Comparison of ENCODE assay signal across 9 mouse cellular contexts in the genomic region with DNA sequence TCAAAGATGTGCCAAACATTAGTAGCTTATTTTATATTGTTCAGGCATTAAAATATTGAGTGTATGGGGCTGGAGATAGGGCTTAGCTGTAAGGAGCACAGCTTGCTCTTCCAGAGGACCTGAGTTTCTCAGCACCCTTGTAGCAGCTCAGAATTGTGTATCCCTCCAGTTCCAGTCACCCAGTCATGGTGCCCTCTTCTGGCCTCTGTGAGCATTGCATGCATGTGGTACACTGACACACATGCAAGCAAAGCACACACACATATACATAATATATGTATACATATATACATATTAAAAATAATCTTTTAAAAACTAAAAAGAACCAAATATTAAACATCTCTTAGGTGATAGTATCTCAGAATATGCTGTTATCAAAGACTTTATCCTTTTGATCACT. TPM values are rescaled to one million over a fixed set of nuclear protein-coding genes. Genes with fewer than 3 reads are reported as not detected.
DNase-seq lines count a peak whose midpoint lies in the region; ATAC-seq lines count a peak whose summit lies in the region.
"Had no signal": no experiment of that assay in that cellular context is flagged by ENCODE, and none has a peak within 500 bp of the region (broad histone marks: within the 10 kb centered on the region; RNA-seq: fewer than 3 reads in every experiment).

No protein-coding gene starts in this region.

- no peaks in the 10 kb centered on the region for H3K27me3 ChIP-seq in forebrain, embryonic 14.5 days (replicated peaks; ENCODE audit: control insufficient read depth, insufficient read depth, low read length)
- H3K27me3 ChIP-seq in forebrain, embryonic 12.5 days = no peaks in the 10 kb centered on the region
- H3K27me3 ChIP-seq: limb, embryonic 15.5 days had no signal

- H3K4me1 ChIP-seq in forebrain, embryonic 14.5 days (ENCODE audit: control insufficient read depth, insufficient read depth, low read length) = no peaks in the 10 kb centered on the region
- no peaks in the 10 kb centered on the region for H3K4me1 ChIP-seq in forebrain, embryonic 12.5 days
- H3K4me1 ChIP-seq: limb, embryonic 15.5 days had no signal

- peak; percentile 52 for DNase-seq in forebrain, embryonic 14.5 days (ENCODE audit: low spot score)
- peak; percentile 52 for DNase-seq in urinary bladder, postnatal 25 days (ENCODE audit: low spot score)
- DNase-seq in urinary bladder, postnatal 10 days (ENCODE audit: low spot score) = no peak
- DNase-seq in embryo, embryonic 11.5 days (ENCODE audit: low read depth, low spot score) = peak; percentile 38
- DNase-seq in kidney, adult 8-10 months = peak; percentile 42 to 73
- DNase-seq in thymus, postnatal 10 days (ENCODE audit: low spot score in 2 of 2) = peak; percentile 52 to 75

- H3K9me3 ChIP-seq in forebrain, embryonic 14.5 days (replicated peaks; ENCODE audit: control insufficient read depth, low read length) = no peaks in the 10 kb centered on the region
- no peaks in the 10 kb centered on the region for H3K9me3 ChIP-seq in forebrain, embryonic 12.5 days
- H3K9me3 ChIP-seq: limb, embryonic 15.5 days had no signal

- H3K27ac ChIP-seq in forebrain, embryonic 14.5 days (ENCODE audit: low read depth, low read length) = no peak overlapping the region
- no peak overlapping the region for H3K27ac ChIP-seq in forebrain, embryonic 12.5 days
- H3K27ac ChIP-seq: limb, embryonic 15.5 days had no signal

- H3K9ac ChIP-seq in forebrain, embryonic 14.5 days (ENCODE audit: low read length) = no peak overlapping the region
- H3K9ac ChIP-seq in forebrain, embryonic 12.5 days = no peak overlapping the region
- H3K9ac ChIP-seq: limb, embryonic 15.5 days had no signal

- no peak for ATAC-seq in forebrain, embryonic 14.5 days
- ATAC-seq in forebrain, embryonic 12.5 days (ENCODE audit: low FRiP score) = no peak
- peak; percentile 81 for ATAC-seq in megakaryocyte-erythroid progenitor cell, adult 5-6 weeks (replicated peaks; ENCODE audit: low FRiP score, low TSS enrichment, poor library complexity, severe bottlenecking)

- no peak overlapping the region for H3K4me3 ChIP-seq in forebrain, embryonic 14.5 days (ENCODE audit: low read depth, low read length)
- no peak overlapping the region for H3K4me3 ChIP-seq in forebrain, embryonic 12.5 days (replicated peaks)
- H3K4me3 ChIP-seq: limb, embryonic 15.5 days had no signal

- H3K36me3 ChIP-seq in forebrain, embryonic 14.5 days (ENCODE audit: control insufficient read depth, insufficient read depth, low read length) = peaks cover 63% of the 10 kb centered on the region
- H3K36me3 ChIP-seq in forebrain, embryonic 12.5 days (replicated peaks) = peaks cover 42% of the 10 kb centered on the region

- H3K4me2 ChIP-seq in forebrain, embryonic 14.5 days (ENCODE audit: low read length) = no peak overlapping the region
- H3K4me2 ChIP-seq in forebrain, embryonic 12.5 days = no peak overlapping the region
- H3K4me2 ChIP-seq: limb, embryonic 15.5 days had no signal

RNA-seq across cellular contexts. Expression of a gene that starts 35.9 kb away (rescaled TPM):
- polyA plus RNA-seq in forebrain, embryonic 14.5 days (2014; fragmentation: Nextera tagmentation; extraction: Ambion mirVana) = 45.6 and 49.8 TPM in 2 replicates
- 103 and 112 TPM in 2 replicates for polyA plus RNA-seq in forebrain, embryonic 12.5 days (2016; fragmentation: Nextera tagmentation; extraction: Ambion mirVana)
- 99.7 and 124 TPM in 2 replicates for total RNA-seq in megakaryocyte-erythroid progenitor cell, adult 5-6 weeks (2014; fragmentation: Nextera tagmentation)
- 74.9 and 105 TPM in 2 replicates for total RNA-seq in megakaryocyte-erythroid progenitor cell, adult 5-6 weeks (2017)
